Mouse (Mus musculus) G1E (cell line): Measurements from ENCODE around the gene Aldh4a1. TPM values are rescaled to one million over a fixed set of nuclear protein-coding genes. Genes with fewer than 3 reads are reported as not detected.

ENCODE experiments used
- ATAC-seq: 2 replicates; pipeline ENCODE4 v1.8.0; 2016; ENCODE audit warnings: mild to moderate bottlenecking; ENCODE audit not compliant: insufficient number of reproducible peaks, poor library complexity, low FRiP score, severe bottlenecking; ENCODE audit errors: extremely low read depth
- DNase-seq: peaks from one replicate; pipeline ENCODE4 v3.0.0; 2012; ENCODE audit warnings: low spot score
- H3K27me3 ChIP-seq: 2 replicates; pipeline ENCODE4 v1.6.1; 2012; ENCODE audit warnings: mild to moderate bottlenecking, low read length, inconsistent platforms; ENCODE audit not compliant: insufficient read depth
- H3K36me3 ChIP-seq: replicated peaks from 2 replicates; pipeline ENCODE3; 2012; ENCODE audit warnings: mild to moderate bottlenecking, inconsistent platforms
- H3K4me1 ChIP-seq: 2 replicates; pipeline ENCODE4 v1.6.1; 2012; ENCODE audit warnings: low read depth, low read length, inconsistent platforms, mixed read lengths; ENCODE audit not compliant: insufficient read depth
- H3K4me3 ChIP-seq: 2 replicates; pipeline ENCODE4 v1.5.1; 2012; ENCODE audit warnings: low read depth, mild to moderate bottlenecking, inconsistent platforms, low read length, moderate library complexity, mixed read lengths
- H3K9me3 ChIP-seq: replicated peaks from 2 replicates; pipeline ENCODE4 v1.6.1; 2012; ENCODE audit warnings: inconsistent platforms
- CTCF ChIP-seq: IDR thresholded peaks from 2 replicates; pipeline ENCODE4 v1.5.1; 2012; ENCODE audit warnings: low read depth, low read length, inconsistent platforms, mixed read lengths
- GATA1 ChIP-seq: IDR thresholded peaks from 2 replicates; pipeline ENCODE4 v1.6.1; 2012; ENCODE audit warnings: borderline replicate concordance, low read length, inconsistent platforms, mixed read lengths
- GATA2 ChIP-seq: IDR thresholded peaks from 2 replicates; pipeline ENCODE4 v1.6.1; 2012; ENCODE audit warnings: low read depth, low read length, inconsistent platforms, borderline replicate concordance
- POLR2AphosphoS5 ChIP-seq: IDR thresholded peaks from 2 replicates; pipeline ENCODE4 v1.6.1; 2012; ENCODE audit warnings: low read depth, low read length, inconsistent platforms; ENCODE audit not compliant: insufficient replicate concordance
- TAL1 ChIP-seq: conservative IDR thresholded peaks from 2 replicates; pipeline ENCODE4 v1.6.1; 2012; ENCODE audit warnings: low read depth, low read length, inconsistent platforms, mixed read lengths
- polyA plus RNA-seq: library from polyadenylated mRNA; stranded (reverse); fragments of >175 nt; gene quantifications from 2 replicates; pipeline ENCODE4 v1.2.3, GENCODE M21; 2012
- total RNA-seq, 2 experiments: library from RNA; stranded (forward) in 1 of 2; stranded (reverse) in 1 of 2; fragments of 200-1000 nt in 1 of 2; fragments of >200 nt in 1 of 2; fragmentation: Nextera tagmentation in 1 of 2; gene quantifications; 2 replicates each; pipeline ENCODE4 v1.2.3; 2014 to 2017

The Aldh4a1 gene
- total and polyA plus RNA-seq, 3 experiments, result 13.3 to 44.1 (median 17.7) TPM

DNA sequence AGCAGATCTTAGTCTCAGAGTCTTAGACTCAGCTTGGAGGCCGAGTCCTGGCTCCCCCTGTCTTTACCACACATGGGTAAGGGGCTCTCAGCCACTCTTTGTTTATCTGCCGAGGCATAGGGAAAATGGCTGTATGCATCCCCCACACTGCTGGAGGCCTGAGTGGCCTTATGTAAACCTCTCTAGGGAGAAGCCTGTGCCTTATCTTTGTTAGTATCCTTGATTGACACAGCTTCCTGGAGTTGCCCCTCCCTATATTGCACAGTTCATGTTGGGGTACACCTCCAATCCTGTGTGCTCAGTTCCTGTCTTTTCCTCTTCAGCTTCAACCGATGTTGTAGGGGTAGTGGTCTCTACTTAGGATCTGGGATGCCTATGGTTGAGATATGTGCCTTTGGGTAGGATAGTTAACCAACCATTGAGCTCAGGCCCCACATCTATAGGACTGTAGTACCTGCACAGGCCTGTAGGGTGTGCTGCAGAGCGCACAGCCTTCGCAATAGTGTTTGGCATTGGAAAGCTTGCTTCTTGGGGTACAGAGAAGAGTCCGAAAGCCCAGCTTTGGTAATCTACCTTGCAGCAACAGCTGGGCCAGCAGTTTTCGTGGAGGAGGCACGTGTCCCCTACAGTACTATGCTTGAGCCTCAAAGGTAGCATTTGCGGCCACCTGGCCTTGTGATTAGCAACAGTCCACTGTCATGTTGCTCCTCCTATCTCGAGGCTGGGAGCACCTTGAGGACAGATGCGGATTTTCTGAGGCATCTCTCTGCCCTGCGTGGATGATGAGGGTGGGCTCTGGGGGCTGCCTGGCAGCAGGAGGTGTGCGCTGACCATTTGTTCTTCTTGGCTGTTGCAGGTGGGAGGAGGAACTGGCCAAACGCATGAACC is 20.1 kb upstream of the Aldh4a1 start, which contains the start of gene Gm21969:
Gm21969 (plus strand) TSS at position 830 of the 888 bp plus-strand sequence.
- TF ChIP-seq TAL1 (no peak), CTCF (peak; percentile 94)
- Histone ChIP-seq H3K36me3 (no peaks in the 10 kb centered on the region), H3K4me1 (peaks cover 10% of the 10 kb centered on the region), H3K27me3 (peaks cover 48% of the 10 kb centered on the region), H3K9me3 (no peaks in the 10 kb centered on the region), H3K4me3 (no peak within 1 kb of the TSS)
- ATAC-seq (no peak), DNase-seq (no peak)

DNA sequence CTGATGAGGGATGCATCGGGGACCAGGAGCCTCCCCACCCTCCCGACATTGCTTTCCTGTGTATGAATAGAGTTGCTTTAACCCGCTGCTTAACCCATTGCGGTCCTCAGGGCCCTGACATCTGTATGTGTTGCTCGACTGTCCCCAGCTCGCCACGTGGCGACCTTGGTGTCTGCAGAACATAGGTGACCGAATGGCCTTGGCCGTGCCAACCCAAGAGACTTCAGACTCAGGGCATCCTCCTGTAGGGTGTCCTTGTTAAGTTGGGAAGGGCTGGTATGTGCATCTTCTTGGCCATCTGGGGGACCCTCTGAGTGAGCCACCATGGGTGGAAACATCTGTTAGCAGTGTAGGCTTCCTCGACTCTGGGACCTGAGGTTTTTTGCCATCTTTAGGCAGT is 17.4 kb upstream of the Aldh4a1 start:
- Histone ChIP-seq H3K4me3 (no peak overlapping the region), H3K9me3 (no peaks in the 10 kb centered on the region), H3K4me1 (peaks cover 14% of the 10 kb centered on the region), H3K36me3 (no peaks in the 10 kb centered on the region), H3K27me3 (peaks cover 47% of the 10 kb centered on the region)
- TF ChIP-seq POLR2AphosphoS5 (no peak), TAL1 (no peak), GATA1 (no peak), GATA2 (no peak), CTCF (no peak)
- DNase-seq (no peak), ATAC-seq (no peak)

DNA sequence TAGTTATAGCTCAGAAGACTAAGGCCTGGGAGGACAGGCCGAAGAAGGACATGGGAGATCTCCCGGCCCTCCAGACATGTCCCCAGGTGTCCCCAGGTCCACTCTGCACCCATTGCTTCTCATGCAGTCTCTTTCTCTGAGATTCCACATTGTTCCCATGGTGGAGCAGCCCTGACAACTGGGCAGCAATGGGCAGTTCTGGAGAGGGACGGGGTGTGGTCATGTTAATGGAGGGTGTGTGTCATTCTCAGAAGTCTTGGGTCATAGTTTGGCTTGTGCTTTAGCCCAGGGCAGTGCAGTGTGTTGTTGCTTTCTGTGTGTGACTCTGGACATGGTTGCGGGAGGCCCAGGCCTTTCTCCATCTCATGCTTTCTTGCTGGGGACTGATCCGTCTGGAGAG is 15.9 kb upstream of the Aldh4a1 start:
- Histone ChIP-seq H3K36me3 (no peaks in the 10 kb centered on the region), H3K9me3 (no peaks in the 10 kb centered on the region), H3K4me3 (no peak overlapping the region), H3K27me3 (peaks cover 37% of the 10 kb centered on the region), H3K4me1 (peaks cover 19% of the 10 kb centered on the region)
- ATAC-seq (no peak), DNase-seq (no peak)
- TF ChIP-seq TAL1 (no peak), CTCF (no peak), GATA1 (no peak), GATA2 (no peak), POLR2AphosphoS5 (no peak)

DNA sequence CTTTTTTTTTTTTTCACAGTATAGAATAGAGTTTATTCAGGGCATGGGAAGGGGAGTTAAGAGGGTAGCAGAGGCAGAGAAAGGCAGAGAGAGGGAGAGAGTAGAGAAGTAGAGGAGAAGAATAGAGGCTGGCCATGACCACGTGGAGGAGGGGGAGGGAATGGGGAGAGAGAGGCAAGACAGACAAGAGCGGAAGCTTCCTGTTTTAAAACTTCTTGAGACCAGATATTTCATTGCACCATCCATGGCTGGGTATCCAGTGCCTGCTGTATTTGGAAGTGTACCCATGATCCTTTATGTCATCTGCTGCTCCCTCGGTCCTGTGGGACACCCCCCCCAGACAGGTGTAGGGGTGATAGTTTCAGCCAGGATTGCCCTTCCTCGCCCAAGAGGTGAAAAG is 13.7 kb upstream of the Aldh4a1 start:
- Histone ChIP-seq H3K4me1 (peaks cover 16% of the 10 kb centered on the region), H3K27me3 (peaks cover 32% of the 10 kb centered on the region), H3K36me3 (peaks cover 3% of the 10 kb centered on the region), H3K4me3 (no peak overlapping the region), H3K9me3 (peaks cover 9% of the 10 kb centered on the region)
- DNase-seq (no peak), ATAC-seq (no peak)
- TF ChIP-seq CTCF (no peak), GATA2 (no peak), POLR2AphosphoS5 (no peak), GATA1 (no peak), TAL1 (no peak)

DNA sequence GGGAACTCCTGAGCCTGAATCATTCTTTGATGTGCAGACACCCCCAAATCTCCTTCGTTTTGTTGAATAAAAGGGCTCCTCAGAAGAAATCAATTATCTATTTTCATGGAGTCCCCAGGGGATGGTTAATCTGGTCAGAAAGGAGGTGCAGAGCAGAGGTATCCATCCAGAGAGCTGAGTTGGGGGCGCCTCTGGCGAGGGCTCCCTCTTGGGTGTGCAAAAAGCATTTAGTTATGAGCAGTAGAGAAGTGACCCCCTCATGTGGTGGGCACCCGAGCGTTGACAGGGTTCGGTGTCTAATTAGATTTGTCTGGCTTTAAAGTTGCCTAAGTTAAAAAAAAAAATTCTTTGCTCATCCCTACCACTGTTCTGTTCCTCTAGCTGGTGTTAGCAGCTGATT is 11.7 kb upstream of the Aldh4a1 start:
- no peak for DNase-seq
- Histone ChIP-seq H3K4me3 (no peak overlapping the region), H3K4me1 (peaks cover 27% of the 10 kb centered on the region), H3K36me3 (peaks cover 9% of the 10 kb centered on the region), H3K9me3 (peaks cover 19% of the 10 kb centered on the region), H3K27me3 (peaks cover 18% of the 10 kb centered on the region; the same call in 1 of the 2 replicates)
- TF ChIP-seq POLR2AphosphoS5, result no peak
- no peak for TF ChIP-seq GATA2
- TF ChIP-seq CTCF, result no peak
- no peak for TF ChIP-seq GATA1
- TF ChIP-seq TAL1, result no peak
- ATAC-seq, result no peak

DNA sequence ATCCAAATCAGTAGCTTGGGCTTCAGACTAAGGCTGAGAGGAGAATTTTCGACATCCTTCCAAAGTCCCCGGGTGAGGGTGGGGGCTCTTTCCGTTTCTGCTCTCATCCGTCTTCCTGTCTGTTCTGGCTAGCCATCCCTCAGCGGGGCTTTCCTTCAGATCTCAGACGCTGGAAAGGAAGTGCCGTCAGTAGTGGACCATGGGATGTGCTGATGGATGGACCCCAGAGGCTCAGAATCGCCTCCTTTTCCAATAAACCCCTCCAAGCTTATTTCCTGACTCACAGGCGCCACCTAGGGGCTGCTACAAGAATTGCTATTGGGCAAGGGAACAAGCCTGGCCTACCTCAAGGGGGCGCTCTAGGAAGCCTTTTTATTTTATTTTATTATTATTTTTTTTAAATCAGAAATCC is 11.1 kb upstream of the Aldh4a1 start:
- peak; percentile 88 for TF ChIP-seq CTCF
- TF ChIP-seq GATA2, result no peak
- no peak for TF ChIP-seq POLR2AphosphoS5
- no peak for TF ChIP-seq TAL1
- Histone ChIP-seq H3K27me3 (peaks cover 13% of the 10 kb centered on the region; the same call in 1 of the 2 replicates), H3K4me1 (peaks cover 33% of the 10 kb centered on the region), H3K4me3 (no peak overlapping the region), H3K9me3 (peaks cover 19% of the 10 kb centered on the region), H3K36me3 (peaks cover 9% of the 10 kb centered on the region)
- no peak for ATAC-seq
- peak; percentile 53 for DNase-seq
